Mouse (Mus musculus) heart, adult 11 months (tissue): ENCODE measurements around the gene Tgm2.

Experiments
- DNase-seq: peaks from one replicate; pipeline ENCODE4 v3.0.0; 2022

The Tgm2 gene

DNA sequence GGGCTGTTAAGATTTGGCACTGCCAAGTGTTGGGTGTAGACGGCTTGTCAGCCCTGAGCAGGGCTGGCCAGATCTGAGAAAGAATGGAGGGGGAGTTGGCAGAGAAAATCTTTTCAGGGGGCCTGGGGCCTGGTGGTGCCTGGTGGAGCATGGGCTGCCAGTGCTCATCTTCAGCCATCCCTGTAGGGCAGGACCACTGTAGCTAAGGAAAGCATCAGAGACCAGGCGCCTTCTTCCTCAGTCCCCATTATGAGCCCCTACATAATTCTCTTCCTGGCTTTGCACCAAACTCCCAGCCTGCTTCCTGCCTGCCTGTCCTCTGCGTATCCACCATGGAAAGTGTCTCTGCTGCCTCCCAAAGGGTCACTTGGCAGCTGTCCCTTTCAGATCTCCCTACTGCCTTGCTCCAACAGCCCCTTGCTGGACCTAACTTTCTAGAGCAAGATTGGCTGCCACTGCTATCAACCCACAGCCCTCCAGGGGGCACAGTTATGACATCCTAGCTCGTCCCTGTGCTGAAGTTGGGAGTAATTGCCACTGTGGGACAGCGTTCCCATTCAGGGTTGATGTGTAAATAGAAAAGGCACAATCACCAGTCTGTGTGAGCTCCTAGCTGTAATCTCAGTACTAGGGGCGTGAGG lies 39.2 kb downstream of the Tgm2 start:
- peak; percentile 95 for DNase-seq

GRCm38 (mm10) chr2:158105605-158106004 lies 40.6 kb downstream of the Tgm2 start:
- DNase-seq: peak; percentile 97

GRCm38 (mm10) chr2:158104966-158105365 lies 41.3 kb downstream of the Tgm2 start:
- no peak for DNase-seq

GRCm38 (mm10) chr2:158101768-158102167 lies 44.5 kb downstream of the Tgm2 start:
- no peak for DNase-seq

DNA sequence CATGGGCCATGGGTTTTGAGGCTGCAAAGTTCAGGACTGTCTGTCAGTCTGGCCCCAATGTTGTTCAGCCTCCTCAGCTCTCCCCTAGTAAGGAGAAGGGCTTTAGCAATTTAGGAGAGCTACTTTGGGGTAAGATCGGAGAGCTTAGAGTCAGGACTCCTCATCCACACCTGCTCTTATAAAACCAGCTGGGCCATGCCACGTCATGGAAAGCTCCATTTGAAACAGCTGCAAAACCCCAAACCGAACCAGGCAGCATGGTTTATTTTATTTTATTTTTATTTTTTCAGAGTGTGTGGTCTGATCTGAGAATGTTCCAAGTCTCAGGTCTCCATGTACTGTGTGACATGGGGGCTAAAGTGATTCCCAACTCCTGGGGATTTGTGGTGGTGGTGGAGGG lies 46.7 kb downstream of the Tgm2 start:
- no peak for DNase-seq

GRCm38 (mm10) chr2:158098730-158099129 lies 47.5 kb downstream of the Tgm2 start:
- DNase-seq: no peak

DNA sequence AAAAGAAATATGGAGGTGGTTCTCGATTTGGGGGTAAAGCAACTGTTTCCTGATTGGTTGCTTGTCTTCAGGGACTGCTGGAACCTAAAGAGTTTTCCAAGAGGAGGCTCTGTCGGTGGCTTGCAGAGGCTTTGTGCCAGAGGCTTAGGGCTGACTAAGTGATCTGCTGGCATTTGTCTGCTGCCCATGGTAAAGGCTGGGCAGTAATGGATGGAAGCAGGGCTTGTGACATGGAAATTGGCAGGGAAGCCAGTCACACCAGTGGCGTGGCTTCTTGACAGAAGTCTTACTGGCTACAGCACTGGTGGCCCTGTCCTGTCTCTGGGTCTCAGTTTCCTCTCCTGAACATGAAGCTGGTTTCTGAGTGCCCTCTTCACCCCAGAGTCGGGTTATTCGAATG lies 49.2 kb downstream of the Tgm2 start:
- peak; percentile 88 for DNase-seq

DNA sequence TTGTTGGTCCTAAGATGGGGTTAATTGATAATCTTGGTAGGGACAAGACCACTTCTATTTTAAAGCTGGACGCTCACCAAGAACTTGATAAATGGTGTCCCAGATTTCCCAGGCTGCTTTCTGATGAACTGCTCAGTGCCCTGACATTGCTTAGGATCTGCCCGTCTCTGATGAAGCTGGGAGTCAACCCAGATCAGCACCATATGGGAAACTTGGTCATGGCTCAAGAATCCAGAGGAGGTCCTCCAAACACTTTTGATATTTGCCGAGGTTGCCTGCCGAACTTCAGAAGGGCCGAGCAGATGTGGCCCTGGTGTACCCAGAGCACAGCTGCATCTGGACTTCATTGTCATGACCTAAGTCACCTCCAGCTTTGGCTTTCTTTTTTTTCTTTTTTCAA lies 51.4 kb downstream of the Tgm2 start:
- peak; percentile 94 for DNase-seq

DNA sequence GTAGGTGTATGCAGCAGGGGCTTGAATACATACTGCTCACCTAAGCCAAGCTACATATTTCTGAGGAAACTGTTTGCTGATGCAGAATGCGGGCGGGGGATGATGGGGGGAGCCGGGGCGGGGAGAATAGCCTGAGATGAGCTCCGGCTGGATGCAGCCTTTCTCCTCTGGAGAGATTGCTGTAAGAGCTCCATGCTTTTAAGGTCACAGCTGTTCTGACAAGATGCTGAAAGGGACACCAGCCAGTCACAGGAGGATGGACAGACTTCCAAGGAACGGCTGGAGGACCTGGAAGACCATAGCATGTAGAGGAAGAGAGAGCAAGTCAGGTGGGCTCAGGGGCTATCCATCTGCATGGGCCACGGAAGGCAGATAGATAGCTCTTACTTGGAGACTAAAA lies 51.9 kb downstream of the Tgm2 start:
- peak; percentile 95 for DNase-seq

- DNase-seq: peak; percentile 95
Observed at GRCm38 (mm10) chr2:158093345-158093744, 52.9 kb downstream of the Tgm2 start.

DNA sequence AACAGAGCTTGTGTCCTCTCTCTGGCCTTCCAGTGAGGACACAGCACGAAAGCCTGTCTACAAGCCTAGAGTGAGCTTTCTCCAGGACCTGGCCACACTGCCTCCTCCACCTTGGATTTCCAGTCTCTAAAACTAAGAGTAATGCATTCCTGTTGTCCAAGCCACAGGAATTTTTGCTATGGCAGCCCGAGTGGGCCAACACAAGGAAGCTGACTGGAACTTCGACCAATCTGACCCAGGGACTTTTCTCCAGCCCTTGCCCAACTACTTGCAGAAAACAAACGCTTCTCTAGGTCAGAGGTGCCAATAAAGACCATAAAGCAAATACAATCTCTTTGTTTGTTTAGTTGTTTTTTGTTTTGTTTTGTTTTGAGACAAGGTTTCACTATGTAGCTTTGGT lies 56.1 kb downstream of the Tgm2 start:
- DNase-seq: no peak

GRCm38 (mm10) chr2:158084486-158084885 lies 61.8 kb downstream of the Tgm2 start:
- no peak for DNase-seq

DNA sequence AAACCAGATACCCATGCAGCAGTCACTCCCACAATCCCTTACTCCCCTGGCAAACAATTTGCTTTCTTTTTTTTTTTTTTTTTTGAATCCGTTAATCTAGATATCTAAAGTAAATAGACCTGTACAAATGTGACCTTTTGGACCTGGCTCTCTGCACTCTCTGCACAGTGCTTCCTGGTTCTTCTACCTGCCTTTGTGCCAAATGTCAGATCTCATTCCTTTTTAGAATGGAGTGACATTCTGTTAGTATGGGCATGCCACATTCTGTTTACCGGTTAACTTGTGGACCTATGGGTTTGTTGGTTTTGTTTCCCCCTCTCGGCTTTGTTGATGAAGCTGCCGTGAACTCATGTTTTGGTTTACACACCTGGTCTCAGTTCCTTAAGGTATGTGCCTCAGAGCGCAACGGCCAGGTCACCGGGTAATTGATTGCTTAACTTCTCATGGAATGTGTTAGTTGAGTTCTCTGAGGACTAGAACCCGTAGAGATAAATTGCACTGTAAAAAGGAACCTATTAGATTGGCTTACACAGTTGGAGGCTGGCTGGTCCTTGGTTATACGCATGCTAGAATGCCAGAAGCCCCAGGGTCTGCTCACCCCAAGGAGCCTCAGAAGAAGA lies 65.5 kb downstream of the Tgm2 start:
- no peak for DNase-seq

DNA sequence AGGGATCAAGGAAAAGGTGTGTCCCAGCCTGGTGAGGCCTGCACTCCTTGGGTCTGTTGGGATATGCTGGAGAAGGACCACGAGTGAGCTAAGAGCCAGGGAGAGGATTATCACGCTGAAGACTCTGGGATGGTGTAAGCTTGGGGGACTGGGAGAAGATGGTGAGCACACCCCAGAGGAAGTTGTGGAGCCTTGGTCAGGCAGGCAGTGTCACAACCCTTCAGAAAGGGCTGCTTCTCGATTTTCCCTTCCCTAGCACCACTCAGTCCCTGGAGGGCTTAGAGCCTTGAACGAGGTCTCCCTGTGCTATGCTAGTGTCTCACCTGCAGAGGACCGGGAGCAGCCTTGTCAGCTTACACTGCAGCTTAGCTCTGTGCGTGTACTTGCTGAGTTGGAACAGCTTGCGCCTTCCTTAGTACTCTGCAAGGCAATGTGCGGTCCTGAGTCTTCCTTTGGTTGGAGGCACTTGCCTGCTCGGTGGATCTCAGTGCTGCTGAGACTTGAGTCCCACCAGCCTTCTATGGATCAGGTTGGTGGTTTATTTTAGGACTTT lies 66.3 kb downstream of the Tgm2 start:
- no peak for DNase-seq

DNA sequence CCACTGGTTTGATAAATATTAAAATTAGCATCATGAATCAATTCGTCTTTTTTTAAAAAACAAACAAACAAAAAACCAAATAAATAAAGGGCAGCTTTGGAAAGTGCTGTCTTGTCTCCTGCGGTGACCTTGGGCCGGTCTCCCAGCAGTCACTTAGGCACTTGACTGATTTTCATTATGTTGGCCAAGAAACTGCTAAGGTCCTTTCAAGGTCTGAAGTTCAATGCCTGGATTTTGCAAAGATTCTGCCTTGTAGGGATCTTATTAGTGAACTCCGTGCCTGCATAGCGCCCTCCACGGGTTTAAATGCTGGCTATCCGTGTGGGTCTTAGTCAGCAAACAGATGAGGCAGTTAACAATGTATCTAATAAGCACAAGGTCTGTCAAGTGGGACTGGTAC lies 67.3 kb downstream of the Tgm2 start:
- DNase-seq: no peak

- no peak for DNase-seq
Observed at GRCm38 (mm10) chr2:158077981-158078380, 68.3 kb downstream of the Tgm2 start.

GRCm38 (mm10) chr2:158076690-158077089 lies 69.5 kb downstream of the Tgm2 start:
- DNase-seq: no peak

- DNase-seq: no peak
Observed at GRCm38 (mm10) chr2:158074835-158075234, 71.4 kb downstream of the Tgm2 start.

GRCm38 (mm10) chr2:158071633-158071995 lies 74.6 kb downstream of the Tgm2 start:
- DNase-seq: peak; percentile 80

DNA sequence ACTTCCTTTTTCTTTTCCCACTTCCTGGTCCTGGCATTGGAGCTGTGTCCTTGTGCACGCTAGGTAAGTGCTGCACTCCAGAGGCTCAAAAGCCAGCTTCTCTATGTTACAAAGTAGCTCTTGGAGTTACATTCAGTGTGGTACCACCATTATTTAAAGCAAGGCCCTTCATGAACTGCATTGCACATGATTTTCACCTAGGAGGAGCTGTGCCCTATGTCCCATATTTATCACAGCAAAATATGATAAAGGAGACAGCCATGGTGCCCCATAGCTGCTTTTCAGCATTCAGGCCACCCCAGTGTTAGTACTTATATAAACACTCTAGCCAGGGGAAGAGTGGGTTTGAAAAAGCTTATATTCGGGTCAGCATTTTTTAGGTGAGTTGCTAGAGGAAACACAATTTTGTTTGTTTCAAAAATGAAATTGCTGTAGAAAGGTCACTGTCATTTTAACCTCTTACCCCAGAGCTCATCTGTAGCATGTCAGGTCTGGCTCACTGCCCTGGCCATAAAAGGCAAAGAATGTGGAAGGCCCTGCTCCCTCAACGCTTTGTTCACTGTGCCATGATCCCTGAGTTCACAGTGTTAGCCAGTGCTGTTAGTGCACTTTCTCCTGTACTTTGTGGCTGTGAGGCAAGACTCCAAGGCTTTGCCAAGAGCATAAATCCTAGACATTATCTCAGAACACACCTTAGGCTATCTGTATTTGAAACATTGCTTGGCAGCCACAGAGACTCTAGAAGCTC lies 75.2 kb downstream of the Tgm2 start:
- peak; percentile 89 for DNase-seq

DNA sequence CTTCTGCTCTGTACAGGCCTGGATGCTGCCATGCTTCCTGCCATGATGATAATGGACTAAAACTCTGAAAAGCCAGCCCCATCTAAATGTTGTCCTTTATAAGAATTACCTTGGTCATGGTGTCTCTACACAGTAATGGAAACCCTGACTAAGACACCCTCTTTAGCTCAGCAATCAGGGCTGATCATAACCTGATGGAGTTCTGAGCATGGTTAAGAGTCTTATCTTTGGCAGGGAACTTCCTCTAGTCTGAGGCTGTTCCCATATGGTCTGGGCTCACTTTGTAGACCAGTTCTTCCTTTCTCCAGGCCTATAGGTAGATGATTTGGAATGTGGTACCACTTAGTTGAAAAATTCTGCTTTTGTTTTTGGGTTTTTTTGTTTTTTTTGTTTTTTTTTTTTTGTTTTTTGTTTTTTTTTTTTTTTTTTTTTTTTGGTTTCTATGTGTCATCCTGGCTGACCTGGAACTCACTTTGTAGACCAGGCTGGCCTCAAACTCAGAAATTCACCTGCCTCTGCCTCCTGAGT lies 77.7 kb downstream of the Tgm2 start:
- no peak for DNase-seq

GRCm38 (mm10) chr2:158067260-158067824 lies 78.9 kb downstream of the Tgm2 start:
- peak; percentile 43 for DNase-seq

DNA sequence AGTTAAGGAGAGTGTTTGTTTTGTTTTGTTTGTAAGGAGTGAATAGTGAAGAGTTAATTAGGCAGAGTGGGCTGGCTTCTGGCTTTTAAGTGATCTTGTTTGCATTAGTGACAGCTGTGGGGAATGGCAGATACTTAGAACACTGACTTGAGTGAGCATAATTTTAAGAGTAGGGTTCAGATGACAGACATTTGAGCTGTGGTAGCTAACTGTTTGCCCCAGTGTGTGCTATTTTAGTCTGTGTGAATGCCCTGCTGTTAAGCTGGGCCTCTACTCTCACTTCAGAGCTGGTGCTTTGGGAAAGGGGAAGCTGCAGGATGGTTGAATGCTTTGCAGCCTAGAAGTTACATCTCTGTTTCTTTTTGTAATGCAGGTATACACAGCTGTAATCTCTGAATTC lies 79.8 kb downstream of the Tgm2 start:
- peak; percentile 56 for DNase-seq
